Mouse (Mus musculus): Measurements from ENCODE around the gene Kpna6.

GRCm38 (mm10) chr4:129702454-129702853, 29.9 kb upstream of the Kpna6 start:
- TF ChIP-seq CTCF (IDR thresholded peaks at IDR 0.05; ENCODE audit: borderline replicate concordance, insufficient read depth, low read depth, low read length) = no peak
- TF ChIP-seq POLR2A (IDR thresholded peaks at IDR 0.05; ENCODE audit: borderline replicate concordance, insufficient read depth, low read length) = no peak

Measured in cerebellum, adult 2 months (tissue).